Mouse (Mus musculus): ENCODE measurements around the gene 2010111I01Rik. TPM values are rescaled to one million over a fixed set of nuclear protein-coding genes. Genes with fewer than 3 reads are reported as not detected.

Gene 2010111I01Rik
- polyA plus RNA-seq, 1 experiment = 123 TPM

DNA sequence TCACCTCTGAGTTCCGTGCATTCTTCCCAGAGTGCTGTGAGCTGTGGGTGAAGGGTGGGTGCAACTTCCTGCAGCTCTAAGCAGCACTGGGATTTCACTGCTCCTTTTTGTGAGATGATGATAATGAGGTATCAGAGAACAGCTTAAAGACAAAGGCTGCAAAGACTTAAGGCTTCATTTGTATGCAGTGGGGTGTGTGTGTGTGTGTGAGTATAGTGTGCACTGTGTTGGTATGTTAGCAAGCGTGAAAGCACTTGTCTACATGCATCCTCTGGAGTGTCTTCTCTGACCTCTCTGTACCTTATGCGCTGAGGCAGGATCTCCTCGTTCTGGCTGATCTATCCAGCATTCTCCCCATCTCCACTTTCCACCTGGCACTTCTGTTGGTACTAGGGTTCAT, 221.5 kb downstream of the 2010111I01Rik start:
- H3K27ac ChIP-seq (ENCODE audit: insufficient read depth, low read depth, low read length) = no peak overlapping the region
- H3K4me3 ChIP-seq (ENCODE audit: insufficient read depth, low read length) = no peak overlapping the region
- H3K4me1 ChIP-seq (ENCODE audit: control insufficient read depth, insufficient read depth, low read length) = peaks cover 23% of the 10 kb centered on the region
- TF ChIP-seq POLR2A (IDR thresholded peaks at IDR 0.05; ENCODE audit: borderline replicate concordance, low read depth, low read length) (no peak), CTCF (IDR thresholded peaks at IDR 0.05; ENCODE audit: low read depth, low read length) (0 out of 2 replicates have a peak, but pooled peaks have one; percentile 7)

DNA sequence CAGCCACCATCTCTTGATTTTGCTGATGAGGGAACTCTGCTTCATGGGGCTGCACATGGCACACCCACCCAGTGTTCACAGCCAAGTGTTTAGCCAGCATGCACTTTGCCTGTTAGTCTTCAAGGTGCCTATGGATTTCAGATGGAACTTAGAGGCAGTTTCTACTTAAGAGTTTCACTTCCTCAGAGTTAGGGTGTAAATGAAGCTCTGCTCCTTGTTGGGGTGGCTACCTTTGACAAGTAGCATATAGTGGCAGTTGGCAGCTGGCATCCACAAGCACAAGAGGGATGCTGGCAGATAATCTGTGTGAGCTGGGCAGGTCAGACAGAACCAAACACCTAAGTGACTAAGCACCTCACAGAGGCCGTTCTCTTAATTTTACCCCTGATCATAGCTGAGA, 221.9 kb downstream of the 2010111I01Rik start:
- H3K27ac ChIP-seq (ENCODE audit: insufficient read depth, low read depth, low read length) = no peak overlapping the region
- H3K4me3 ChIP-seq (ENCODE audit: insufficient read depth, low read length) = no peak overlapping the region
- peaks cover 23% of the 10 kb centered on the region for H3K4me1 ChIP-seq (ENCODE audit: control insufficient read depth, insufficient read depth, low read length)
- TF ChIP-seq CTCF (IDR thresholded peaks at IDR 0.05; ENCODE audit: low read depth, low read length) (no peak), POLR2A (IDR thresholded peaks at IDR 0.05; ENCODE audit: borderline replicate concordance, low read depth, low read length) (no peak)

DNA sequence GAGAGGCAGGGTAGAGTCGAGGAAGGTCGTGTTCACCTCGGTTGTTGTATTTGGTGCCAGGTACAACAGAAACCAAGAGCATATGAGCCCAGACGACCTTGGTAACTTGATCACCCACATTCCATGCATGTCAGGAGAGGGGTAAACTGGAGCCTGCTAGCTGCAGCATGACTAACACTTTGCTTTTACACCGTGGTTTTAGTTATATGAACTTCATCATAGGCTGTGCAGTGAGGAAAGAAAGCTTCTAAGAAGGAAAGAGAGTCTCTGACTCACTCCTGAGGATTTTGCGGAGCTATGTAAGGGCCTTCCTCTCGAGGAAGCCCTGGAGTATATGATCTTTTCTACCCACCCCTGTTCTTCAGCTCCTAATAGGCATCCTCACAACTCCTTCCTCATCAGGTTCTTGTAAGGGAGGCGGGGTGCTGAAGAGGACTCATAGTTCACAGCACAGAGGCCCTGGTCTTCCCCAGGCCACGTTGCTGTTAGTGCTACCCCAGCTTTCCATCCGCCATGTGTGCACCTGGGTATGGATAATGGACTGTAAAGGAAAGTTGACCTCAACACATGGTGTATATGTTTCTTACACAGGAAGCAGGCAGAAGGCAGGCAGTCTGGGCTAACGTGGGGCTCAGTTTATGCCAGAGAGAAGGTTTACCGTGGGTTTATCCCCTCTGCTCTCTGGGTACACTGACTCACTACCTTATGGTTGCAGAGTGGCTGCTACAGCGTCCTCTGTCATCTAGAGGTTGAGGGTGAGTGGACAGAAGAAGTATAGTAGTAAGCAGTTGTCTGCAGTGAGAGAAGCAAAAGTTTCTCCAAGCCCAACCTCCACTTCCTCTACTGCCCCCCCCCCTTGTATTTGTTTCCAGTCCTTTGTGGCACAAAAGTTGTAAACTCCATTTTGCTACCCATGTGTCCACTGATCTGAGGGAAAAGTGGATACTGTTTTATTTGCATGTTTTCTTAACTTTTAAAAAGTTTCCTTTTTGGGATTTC, 222.8 kb downstream of the 2010111I01Rik start:
- no peak for TF ChIP-seq CTCF (IDR thresholded peaks at IDR 0.05; ENCODE audit: low read depth, low read length)
- TF ChIP-seq POLR2A (IDR thresholded peaks at IDR 0.05; ENCODE audit: borderline replicate concordance, low read depth, low read length) = no peak
- Histone ChIP-seq H3K4me1 (ENCODE audit: control insufficient read depth, insufficient read depth, low read length) (peaks cover 23% of the 10 kb centered on the region), H3K4me3 (ENCODE audit: insufficient read depth, low read length) (no peak overlapping the region), H3K27ac (ENCODE audit: insufficient read depth, low read depth, low read length) (no peak overlapping the region)

DNA sequence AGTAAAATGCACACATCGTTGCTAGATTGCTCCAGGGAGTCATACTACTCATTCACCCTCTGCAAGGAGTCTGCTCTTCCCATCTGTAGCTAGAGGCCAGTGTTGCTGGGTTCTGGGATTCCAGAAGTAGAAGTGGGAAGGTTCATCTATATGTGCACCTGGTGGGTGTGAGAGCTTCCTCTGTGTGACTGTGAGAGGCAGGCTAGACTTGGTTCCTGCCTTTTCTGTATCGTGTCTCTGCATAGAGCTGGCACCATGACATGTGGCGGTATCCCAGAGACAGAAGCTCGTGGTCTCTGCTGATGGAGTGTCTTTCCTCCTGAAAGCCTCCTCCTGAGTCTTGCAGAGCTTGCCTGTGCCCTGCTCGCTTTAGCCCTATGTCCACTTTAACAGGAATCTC, 223.6 kb downstream of the 2010111I01Rik start:
- no peak overlapping the region for H3K4me3 ChIP-seq (ENCODE audit: insufficient read depth, low read length)
- H3K27ac ChIP-seq (ENCODE audit: insufficient read depth, low read depth, low read length) = no peak overlapping the region
- peaks cover 23% of the 10 kb centered on the region for H3K4me1 ChIP-seq (ENCODE audit: control insufficient read depth, insufficient read depth, low read length)
- TF ChIP-seq POLR2A (IDR thresholded peaks at IDR 0.05; ENCODE audit: borderline replicate concordance, low read depth, low read length) = no peak
- no peak for TF ChIP-seq CTCF (IDR thresholded peaks at IDR 0.05; ENCODE audit: low read depth, low read length)

DNA sequence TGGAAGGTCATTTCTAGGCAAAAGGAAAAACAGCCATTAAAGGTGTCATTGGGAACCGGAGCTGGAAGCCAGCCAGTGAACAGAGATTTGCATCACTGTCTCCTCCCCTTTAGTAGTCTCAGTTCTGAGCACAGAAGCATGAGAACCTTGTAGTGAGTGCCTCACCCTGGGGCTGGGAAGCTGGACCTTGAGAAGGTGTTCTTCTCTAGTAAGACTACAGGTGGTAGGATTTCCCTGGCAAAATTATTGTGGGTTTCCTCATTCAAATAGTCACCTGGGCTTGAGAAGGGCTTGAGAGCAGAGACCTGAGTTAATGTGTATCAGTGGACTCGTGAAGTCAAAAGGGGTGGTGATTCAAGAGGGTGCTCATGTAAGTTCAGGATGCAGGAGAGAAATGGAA, 224.1 kb downstream of the 2010111I01Rik start:
- TF ChIP-seq CTCF (IDR thresholded peaks at IDR 0.05; ENCODE audit: low read depth, low read length) (no peak), POLR2A (IDR thresholded peaks at IDR 0.05; ENCODE audit: borderline replicate concordance, low read depth, low read length) (no peak)
- Histone ChIP-seq H3K4me1 (ENCODE audit: control insufficient read depth, insufficient read depth, low read length) (peaks cover 23% of the 10 kb centered on the region), H3K27ac (ENCODE audit: insufficient read depth, low read depth, low read length) (no peak overlapping the region), H3K4me3 (ENCODE audit: insufficient read depth, low read length) (no peak overlapping the region)

DNA sequence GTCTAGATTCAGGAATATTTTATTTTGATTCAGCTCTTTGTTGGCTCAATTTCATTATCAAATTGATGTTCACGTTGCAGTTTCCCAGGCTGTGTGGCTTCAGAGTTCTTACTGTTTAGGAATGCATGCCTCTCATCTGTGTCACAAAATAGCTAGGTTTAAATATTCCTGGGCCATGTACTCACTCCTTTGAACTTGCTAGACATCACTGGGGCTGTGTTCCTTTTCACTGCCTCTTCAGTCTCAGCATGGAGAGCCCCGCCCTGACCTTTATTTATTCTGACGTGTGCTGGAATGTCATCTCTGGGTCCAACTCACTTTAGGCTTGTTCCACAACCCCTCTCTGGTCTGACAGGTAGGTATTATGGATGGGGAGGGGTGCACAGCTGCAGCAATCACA, 228.7 kb downstream of the 2010111I01Rik start:
- Histone ChIP-seq H3K4me1 (ENCODE audit: control insufficient read depth, insufficient read depth, low read length) (no peaks in the 10 kb centered on the region), H3K27ac (ENCODE audit: insufficient read depth, low read depth, low read length) (no peak overlapping the region), H3K4me3 (ENCODE audit: insufficient read depth, low read length) (no peak overlapping the region)
- TF ChIP-seq POLR2A (IDR thresholded peaks at IDR 0.05; ENCODE audit: borderline replicate concordance, low read depth, low read length) (no peak), CTCF (IDR thresholded peaks at IDR 0.05; ENCODE audit: low read depth, low read length) (no peak)

DNA sequence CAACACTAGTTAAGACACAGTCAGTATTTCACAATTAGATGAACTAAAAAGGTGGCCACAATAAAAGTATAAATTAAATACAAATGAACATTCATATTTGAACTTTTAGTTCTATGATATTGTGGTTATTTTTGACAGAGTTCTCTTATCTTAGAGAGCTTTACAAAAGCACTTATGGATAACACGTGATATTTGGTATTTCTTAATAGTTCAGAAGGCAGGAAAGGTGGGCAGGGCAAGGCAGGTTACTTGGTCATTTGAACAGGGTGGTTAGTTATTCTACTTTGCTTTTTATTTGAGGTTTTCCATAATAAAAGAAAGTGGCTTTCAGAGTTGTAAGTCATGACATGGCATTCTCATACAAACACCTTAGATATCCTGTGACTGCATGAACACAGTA, 233.3 kb downstream of the 2010111I01Rik start:
- TF ChIP-seq CTCF (IDR thresholded peaks at IDR 0.05; ENCODE audit: low read depth, low read length) (no peak), POLR2A (IDR thresholded peaks at IDR 0.05; ENCODE audit: borderline replicate concordance, low read depth, low read length) (no peak)
- Histone ChIP-seq H3K4me3 (ENCODE audit: insufficient read depth, low read length) (no peak overlapping the region), H3K4me1 (ENCODE audit: control insufficient read depth, insufficient read depth, low read length) (no peaks in the 10 kb centered on the region; the same call in 1 of the 2 replicates), H3K27ac (ENCODE audit: insufficient read depth, low read depth, low read length) (no peak overlapping the region)

DNA sequence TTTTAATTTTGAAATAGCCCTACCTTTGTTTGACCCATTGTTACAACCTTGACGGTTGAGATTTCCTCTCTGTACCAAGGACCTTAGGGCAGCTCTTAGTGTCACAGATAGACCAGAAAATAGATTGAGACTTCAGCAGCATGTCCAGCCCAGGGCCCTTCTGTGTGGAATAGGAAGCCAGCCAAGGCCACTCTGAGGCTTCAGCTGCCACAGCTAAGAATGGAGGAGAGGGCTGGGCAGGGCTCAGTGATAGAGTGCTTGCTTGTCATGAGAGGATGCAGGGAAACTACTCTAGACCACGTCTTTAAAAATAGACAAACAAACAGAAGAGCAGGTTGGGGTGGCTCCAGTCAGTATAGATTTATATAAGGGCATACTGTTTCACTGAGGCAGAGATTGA, 234.9 kb downstream of the 2010111I01Rik start:
- H3K4me3 ChIP-seq (ENCODE audit: insufficient read depth, low read length) = no peak overlapping the region
- H3K4me1 ChIP-seq (ENCODE audit: control insufficient read depth, insufficient read depth, low read length) = no peaks in the 10 kb centered on the region; the same call in 1 of the 2 replicates
- TF ChIP-seq POLR2A (IDR thresholded peaks at IDR 0.05; ENCODE audit: borderline replicate concordance, low read depth, low read length) = no peak
- TF ChIP-seq CTCF (IDR thresholded peaks at IDR 0.05; ENCODE audit: low read depth, low read length) = no peak

DNA sequence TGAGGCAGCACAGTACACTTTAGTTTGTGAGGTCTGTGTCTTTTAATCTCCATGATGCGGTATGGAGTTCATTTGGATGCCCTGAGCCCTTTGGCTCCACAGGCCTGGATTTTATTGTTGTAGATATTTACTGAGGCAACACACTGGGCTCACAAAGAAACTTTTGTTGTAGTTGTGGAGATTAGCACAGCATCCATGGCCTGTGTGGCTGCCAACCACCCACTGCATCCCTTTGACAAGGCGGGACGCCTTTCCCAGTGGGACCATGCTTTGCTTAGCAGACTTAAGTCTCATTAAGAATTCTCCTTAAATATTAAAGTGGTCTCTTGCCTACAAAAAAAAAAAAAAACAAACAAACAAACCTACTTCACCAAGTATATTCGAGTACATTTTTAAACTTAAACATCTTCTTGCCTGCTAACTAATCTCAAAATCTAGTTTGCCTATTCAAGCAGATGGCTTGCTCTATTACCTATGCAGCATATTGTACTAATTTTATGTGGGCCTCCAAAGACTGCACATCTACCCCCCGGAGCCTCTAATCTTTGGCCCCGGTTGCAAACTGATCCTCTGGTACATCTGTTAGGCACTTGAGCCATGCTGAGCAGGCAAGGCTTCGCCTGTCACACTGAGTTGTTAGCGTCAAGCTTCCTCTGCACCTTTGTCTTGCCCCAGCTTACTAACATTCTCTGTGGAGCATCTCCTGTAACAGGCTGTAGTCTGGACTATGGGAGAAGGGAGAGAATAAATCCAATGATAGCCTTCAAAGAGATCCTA, 239.0 kb downstream of the 2010111I01Rik start:
- TF ChIP-seq CTCF (IDR thresholded peaks at IDR 0.05; ENCODE audit: low read depth, low read length) (no peak), POLR2A (IDR thresholded peaks at IDR 0.05; ENCODE audit: borderline replicate concordance, low read depth, low read length) (no peak)
- H3K27ac ChIP-seq (ENCODE audit: insufficient read depth, low read depth, low read length) = no peak overlapping the region
- H3K4me3 ChIP-seq (ENCODE audit: insufficient read depth, low read length) = no peak overlapping the region
- H3K4me1 ChIP-seq (ENCODE audit: control insufficient read depth, insufficient read depth, low read length) = no peaks in the 10 kb centered on the region; the same call in 1 of the 2 replicates

More for the DNA sequence above, 234.9 kb downstream of the 2010111I01Rik start:
- no peak overlapping the region for H3K27ac ChIP-seq (ENCODE audit: insufficient read depth, low read depth, low read length)

Data from bone marrow macrophage, adult 2 months (primary cell).